Mouse (Mus musculus): ENCODE data around the gene Prkca. TPM values are rescaled to one million over a fixed set of nuclear protein-coding genes. Genes with fewer than 3 reads are reported as not detected.

The Prkca gene
- polyA plus RNA-seq, 1 experiment = 2.8 TPM

GRCm38 (mm10) chr11:108251924-108252775 lies 91.6 kb downstream of the Prkca start:
- Histone ChIP-seq H3K4me3 (ENCODE audit: low read depth, low read length) (no peak overlapping the region), H3K9ac (ENCODE audit: low read depth, poor library complexity, severe bottlenecking) (no peak overlapping the region), H3K27ac (ENCODE audit: insufficient read depth, low read length) (no peak overlapping the region), H3K36me3 (ENCODE audit: control insufficient read depth, insufficient read depth, low read length, poor library complexity, severe bottlenecking) (no peaks in the 10 kb centered on the region), H3K27me3 (ENCODE audit: control insufficient read depth, insufficient read depth, low read length, poor library complexity, severe bottlenecking) (no peaks in the 10 kb centered on the region; the same call in 1 of the 2 replicates), H3K4me1 (ENCODE audit: control insufficient read depth, insufficient read depth, low read length) (no peaks in the 10 kb centered on the region), H3K9me3 (replicated peaks; ENCODE audit: control insufficient read depth, insufficient read depth, low read length, poor library complexity, severe bottlenecking) (no peaks in the 10 kb centered on the region)
- TF ChIP-seq EP300 (IDR thresholded peaks at IDR 0.05; ENCODE audit: insufficient read depth, low read depth, low read length) = no peak
- no peak for TF ChIP-seq CTCF (IDR thresholded peaks at IDR 0.05; ENCODE audit: low read depth, low read length)
- TF ChIP-seq POLR2A (IDR thresholded peaks at IDR 0.05; ENCODE audit: insufficient read depth, low read length) = no peak

- Histone ChIP-seq H3K36me3 (ENCODE audit: control insufficient read depth, insufficient read depth, low read length, poor library complexity, severe bottlenecking) (no peaks in the 10 kb centered on the region), H3K27ac (ENCODE audit: insufficient read depth, low read length) (no peak overlapping the region), H3K9me3 (replicated peaks; ENCODE audit: control insufficient read depth, insufficient read depth, low read length, poor library complexity, severe bottlenecking) (no peaks in the 10 kb centered on the region), H3K9ac (ENCODE audit: low read depth, poor library complexity, severe bottlenecking) (no peak overlapping the region), H3K4me3 (ENCODE audit: low read depth, low read length) (no peak overlapping the region), H3K27me3 (ENCODE audit: control insufficient read depth, insufficient read depth, low read length, poor library complexity, severe bottlenecking) (no peaks in the 10 kb centered on the region; the same call in 1 of the 2 replicates), H3K4me1 (ENCODE audit: control insufficient read depth, insufficient read depth, low read length) (no peaks in the 10 kb centered on the region)
- TF ChIP-seq CTCF (IDR thresholded peaks at IDR 0.05; ENCODE audit: low read depth, low read length) = no peak
- TF ChIP-seq POLR2A (IDR thresholded peaks at IDR 0.05; ENCODE audit: insufficient read depth, low read length) = no peak
- no peak for TF ChIP-seq EP300 (IDR thresholded peaks at IDR 0.05; ENCODE audit: insufficient read depth, low read depth, low read length)
Observed at GRCm38 (mm10) chr11:108250829-108251637, 92.7 kb downstream of the Prkca start.

- Histone ChIP-seq H3K9ac (ENCODE audit: low read depth, poor library complexity, severe bottlenecking) (no peak overlapping the region), H3K4me1 (ENCODE audit: control insufficient read depth, insufficient read depth, low read length) (no peaks in the 10 kb centered on the region), H3K4me3 (ENCODE audit: low read depth, low read length) (no peak overlapping the region), H3K27ac (ENCODE audit: insufficient read depth, low read length) (no peak overlapping the region), H3K9me3 (replicated peaks; ENCODE audit: control insufficient read depth, insufficient read depth, low read length, poor library complexity, severe bottlenecking) (no peaks in the 10 kb centered on the region), H3K36me3 (ENCODE audit: control insufficient read depth, insufficient read depth, low read length, poor library complexity, severe bottlenecking) (no peaks in the 10 kb centered on the region), H3K27me3 (ENCODE audit: control insufficient read depth, insufficient read depth, low read length, poor library complexity, severe bottlenecking) (no peaks in the 10 kb centered on the region; the same call in 1 of the 2 replicates)
- TF ChIP-seq EP300 (IDR thresholded peaks at IDR 0.05; ENCODE audit: insufficient read depth, low read depth, low read length) (no peak), POLR2A (IDR thresholded peaks at IDR 0.05; ENCODE audit: insufficient read depth, low read length) (no peak), CTCF (IDR thresholded peaks at IDR 0.05; ENCODE audit: low read depth, low read length) (no peak)
Observed at GRCm38 (mm10) chr11:108250146-108250635, 93.5 kb downstream of the Prkca start.

GRCm38 (mm10) chr11:108249487-108249886 lies 94.2 kb downstream of the Prkca start:
- Histone ChIP-seq H3K27ac (ENCODE audit: insufficient read depth, low read length) (no peak overlapping the region), H3K9me3 (replicated peaks; ENCODE audit: control insufficient read depth, insufficient read depth, low read length, poor library complexity, severe bottlenecking) (no peaks in the 10 kb centered on the region), H3K4me1 (ENCODE audit: control insufficient read depth, insufficient read depth, low read length) (no peaks in the 10 kb centered on the region), H3K4me3 (ENCODE audit: low read depth, low read length) (no peak overlapping the region), H3K36me3 (ENCODE audit: control insufficient read depth, insufficient read depth, low read length, poor library complexity, severe bottlenecking) (no peaks in the 10 kb centered on the region), H3K9ac (ENCODE audit: low read depth, poor library complexity, severe bottlenecking) (no peak overlapping the region), H3K27me3 (ENCODE audit: control insufficient read depth, insufficient read depth, low read length, poor library complexity, severe bottlenecking) (no peaks in the 10 kb centered on the region; the same call in 1 of the 2 replicates)
- TF ChIP-seq CTCF (IDR thresholded peaks at IDR 0.05; ENCODE audit: low read depth, low read length) (no peak), EP300 (IDR thresholded peaks at IDR 0.05; ENCODE audit: insufficient read depth, low read depth, low read length) (no peak), POLR2A (IDR thresholded peaks at IDR 0.05; ENCODE audit: insufficient read depth, low read length) (no peak)

- Histone ChIP-seq H3K9me3 (replicated peaks; ENCODE audit: control insufficient read depth, insufficient read depth, low read length, poor library complexity, severe bottlenecking) (no peaks in the 10 kb centered on the region), H3K27me3 (ENCODE audit: control insufficient read depth, insufficient read depth, low read length, poor library complexity, severe bottlenecking) (no peaks in the 10 kb centered on the region; the same call in 1 of the 2 replicates), H3K9ac (ENCODE audit: low read depth, poor library complexity, severe bottlenecking) (no peak overlapping the region), H3K4me1 (ENCODE audit: control insufficient read depth, insufficient read depth, low read length) (no peaks in the 10 kb centered on the region), H3K27ac (ENCODE audit: insufficient read depth, low read length) (no peak overlapping the region), H3K4me3 (ENCODE audit: low read depth, low read length) (no peak overlapping the region), H3K36me3 (ENCODE audit: control insufficient read depth, insufficient read depth, low read length, poor library complexity, severe bottlenecking) (no peaks in the 10 kb centered on the region)
- no peak for TF ChIP-seq EP300 (IDR thresholded peaks at IDR 0.05; ENCODE audit: insufficient read depth, low read depth, low read length)
- TF ChIP-seq CTCF (IDR thresholded peaks at IDR 0.05; ENCODE audit: low read depth, low read length) = no peak
- TF ChIP-seq POLR2A (IDR thresholded peaks at IDR 0.05; ENCODE audit: insufficient read depth, low read length) = no peak
Observed at GRCm38 (mm10) chr11:108249047-108249403, 94.7 kb downstream of the Prkca start.
